In genomic region chr13:23763242-23763585, GRCm38 (mm10) we compare ENCODE assay signal across 8 mouse cellular contexts. TPM values are rescaled to one million over a fixed set of nuclear protein-coding genes. Genes with fewer than 3 reads are reported as not detected.
DNase-seq lines count a peak whose midpoint lies in the region; ATAC-seq and TF ChIP-seq lines count a peak whose summit lies in the region.

No protein-coding gene starts in this region.

- no peaks in the 10 kb centered on the region for H3K36me3 ChIP-seq in heart, postnatal 0 days (replicated peaks; ENCODE audit: control insufficient read depth, insufficient read depth, low read length)
- no peaks in the 10 kb centered on the region for H3K36me3 ChIP-seq in hindbrain, embryonic 13.5 days
- no peaks in the 10 kb centered on the region for H3K36me3 ChIP-seq in midbrain, embryonic 13.5 days

- no peaks in the 10 kb centered on the region for H3K27me3 ChIP-seq in heart, postnatal 0 days (ENCODE audit: control insufficient read depth, insufficient read depth, low read length)
- no peaks in the 10 kb centered on the region for H3K27me3 ChIP-seq in hindbrain, embryonic 13.5 days
- H3K27me3 ChIP-seq in midbrain, embryonic 13.5 days: no peaks in the 10 kb centered on the region

- no peak for ATAC-seq in heart, postnatal 0 days (ENCODE audit: insufficient read depth, low read depth)
- no peak for ATAC-seq in hindbrain, embryonic 13.5 days (ENCODE audit: low FRiP score)
- ATAC-seq in midbrain, embryonic 13.5 days: no peak

- 2% methylated on average over 10 of the region's 10 CpGs for WGBS in heart, postnatal 0 days
- 2% methylated on average over 10 of the region's 10 CpGs for WGBS in bone marrow, adult 2 months
- 0% methylated on average over 10 of the region's 10 CpGs for WGBS in hindbrain, embryonic 13.5 days
- WGBS in midbrain, embryonic 13.5 days: 1% methylated on average over 10 of the region's 10 CpGs

- no peak for TF ChIP-seq POLR2A in bone marrow, adult 2 months (IDR thresholded peaks at IDR 0.05; ENCODE audit: borderline replicate concordance, control insufficient read depth, low read depth, low read length)

- TF ChIP-seq CTCF in heart, postnatal 0 days (IDR thresholded peaks at IDR 0.05; ENCODE audit: low read depth): no peak
- TF ChIP-seq CTCF in bone marrow, adult 2 months (IDR thresholded peaks at IDR 0.05; ENCODE audit: control insufficient read depth, insufficient read depth, low read length): no peak

- H3K4me1 ChIP-seq in heart, postnatal 0 days (ENCODE audit: control insufficient read depth, insufficient read depth): peaks cover 22% of the 10 kb centered on the region
- H3K4me1 ChIP-seq in bone marrow, adult 2 months (ENCODE audit: control insufficient read depth, insufficient read depth, low read length): no peaks in the 10 kb centered on the region
- peaks cover 28% of the 10 kb centered on the region for H3K4me1 ChIP-seq in hindbrain, embryonic 13.5 days (replicated peaks)
- peaks cover 30% of the 10 kb centered on the region for H3K4me1 ChIP-seq in midbrain, embryonic 13.5 days (replicated peaks)

- no peaks in the 10 kb centered on the region for H3K9me3 ChIP-seq in heart, postnatal 0 days (replicated peaks; ENCODE audit: control insufficient read depth, low read length)
- H3K9me3 ChIP-seq in hindbrain, embryonic 13.5 days: no peaks in the 10 kb centered on the region
- H3K9me3 ChIP-seq in midbrain, embryonic 13.5 days: no peaks in the 10 kb centered on the region

- DNase-seq in heart, postnatal 0 days (ENCODE audit: low spot score): no peak
- DNase-seq in heart, postnatal 4 days: no peak
- no peak for DNase-seq in cerebellum, adult 11 months
- DNase-seq in ovary, adult 18-20 months (ENCODE audit: low spot score): no peak
- no peak for DNase-seq in frontal cortex, postnatal 10 days (ENCODE audit: low spot score in 2 of 2)

- peak overlapping the region; percentile 95 for H3K27ac ChIP-seq in heart, postnatal 0 days (ENCODE audit: low read depth)
- H3K27ac ChIP-seq in bone marrow, adult 2 months (ENCODE audit: control insufficient read depth, insufficient read depth, low read depth, low read length, poor library complexity): peak overlapping the region; percentile 75
- H3K27ac ChIP-seq in hindbrain, embryonic 13.5 days: peak overlapping the region; percentile 89
- H3K27ac ChIP-seq in midbrain, embryonic 13.5 days: peak overlapping the region; percentile 85

- TF ChIP-seq EP300 in heart, postnatal 0 days (IDR thresholded peaks at IDR 0.05; ENCODE audit: low read depth): no peak

- peak overlapping the region; percentile 48 for H3K4me3 ChIP-seq in heart, postnatal 0 days (ENCODE audit: low read depth, low read length)
- peak overlapping the region; percentile 33 for H3K4me3 ChIP-seq in bone marrow, adult 2 months (replicated peaks; ENCODE audit: control insufficient read depth, low read depth, low read length)
- H3K4me3 ChIP-seq in hindbrain, embryonic 13.5 days: peak overlapping the region; percentile 53
- H3K4me3 ChIP-seq in midbrain, embryonic 13.5 days (replicated peaks): peak overlapping the region; percentile 59

- H3K4me2 ChIP-seq in heart, postnatal 0 days (ENCODE audit: low read depth, low read length): peak overlapping the region; percentile 71
- H3K4me2 ChIP-seq in hindbrain, embryonic 13.5 days: peak overlapping the region; percentile 94
- peak overlapping the region; percentile 87 for H3K4me2 ChIP-seq in midbrain, embryonic 13.5 days (replicated peaks)

- H3K9ac ChIP-seq in heart, postnatal 0 days (replicated peaks; ENCODE audit: low read depth, low read length): peak overlapping the region; percentile 66; the same call in 1 of the 2 replicates
- no peak overlapping the region; the same call in 1 of the 2 replicates for H3K9ac ChIP-seq in hindbrain, embryonic 13.5 days
- 0 out of 2 replicates have a peak overlapping the region, but pooled peaks have one; percentile 11 for H3K9ac ChIP-seq in midbrain, embryonic 13.5 days (replicated peaks)

RNA-seq across cellular contexts. Expression of gene Hist1h1a, which starts 0.3 kb away (rescaled TPM):
- 261 and 272 TPM in 2 replicates for total RNA-seq in heart, postnatal 0 days (2014; rRNA removed; ENCODE audit: low replicate concordance)
- polyA plus RNA-seq in heart, postnatal 0 days (2015; fragmentation: Nextera tagmentation; extraction: Ambion mirVana): 0.81 and 0.82 TPM in 2 replicates
- 100 to 1,000 TPM; 219 to 236 TPM for total RNA-seq in heart, postnatal 4 days (2021)
- 38.3 and 41.6 TPM in 2 replicates for polyA plus RNA-seq in bone marrow, adult 2 months (2011; ENCODE audit: insufficient read depth, insufficient read length, low replicate concordance, missing spikeins)
- polyA plus RNA-seq in hindbrain, embryonic 13.5 days (2015; fragmentation: Nextera tagmentation; extraction: Ambion mirVana): 0.56 and 1.2 TPM in 2 replicates
- 1.6 and 2.2 TPM in 2 replicates for polyA plus RNA-seq in midbrain, embryonic 13.5 days (2015; fragmentation: Nextera tagmentation; extraction: Ambion mirVana)

RNA-seq across cellular contexts. Expression of gene Hist1h3a, which starts 1.0 kb away (rescaled TPM):
- 1,794 and 2,478 TPM in 2 replicates for total RNA-seq in heart, postnatal 0 days (2014; rRNA removed; ENCODE audit: low replicate concordance)
- polyA plus RNA-seq in heart, postnatal 0 days (2015; fragmentation: Nextera tagmentation; extraction: Ambion mirVana): 1.4 and 1.7 TPM in 2 replicates
- total RNA-seq in heart, postnatal 4 days (2021): 100 to 1,000 TPM; 440 to 473 TPM
- 11.4 and 30.9 TPM in 2 replicates for polyA plus RNA-seq in bone marrow, adult 2 months (2011; ENCODE audit: insufficient read depth, insufficient read length, low replicate concordance, missing spikeins)
- polyA plus RNA-seq in hindbrain, embryonic 13.5 days (2015; fragmentation: Nextera tagmentation; extraction: Ambion mirVana): 1.9 and 2.5 TPM in 2 replicates
- polyA plus RNA-seq in midbrain, embryonic 13.5 days (2015; fragmentation: Nextera tagmentation; extraction: Ambion mirVana): 1.4 and 3.3 TPM in 2 replicates

RNA-seq across cellular contexts. Expression of gene Hist1h4a, which starts 2.2 kb away (rescaled TPM):
- total RNA-seq in heart, postnatal 0 days (2014; rRNA removed; ENCODE audit: low replicate concordance): 794 and 986 TPM in 2 replicates
- 0.49 and 0.82 TPM in 2 replicates for polyA plus RNA-seq in heart, postnatal 0 days (2015; fragmentation: Nextera tagmentation; extraction: Ambion mirVana)
- 100 to 1,000 TPM; 433 to 442 TPM for total RNA-seq in heart, postnatal 4 days (2021)
- 62.7 and 98.3 TPM in 2 replicates for polyA plus RNA-seq in bone marrow, adult 2 months (2011; ENCODE audit: insufficient read depth, insufficient read length, low replicate concordance, missing spikeins)
- polyA plus RNA-seq in hindbrain, embryonic 13.5 days (2015; fragmentation: Nextera tagmentation; extraction: Ambion mirVana): not detected in 2 replicates
- 0.44 and 0.57 TPM in 2 replicates for polyA plus RNA-seq in midbrain, embryonic 13.5 days (2015; fragmentation: Nextera tagmentation; extraction: Ambion mirVana)

RNA-seq across cellular contexts. Expression of gene Hist1h4b, which starts 6.4 kb away (rescaled TPM):
- total RNA-seq in heart, postnatal 0 days (2014; rRNA removed; ENCODE audit: low replicate concordance): 252 and 267 TPM in 2 replicates
- 0.46 and 0.60 TPM in 2 replicates for polyA plus RNA-seq in heart, postnatal 0 days (2015; fragmentation: Nextera tagmentation; extraction: Ambion mirVana)
- total RNA-seq in heart, postnatal 4 days (2021): 100 to 1,000 TPM; 312 to 320 TPM
- 275 and 281 TPM in 2 replicates for polyA plus RNA-seq in bone marrow, adult 2 months (2011; ENCODE audit: insufficient read depth, insufficient read length, low replicate concordance, missing spikeins)
- 1.4 TPM in 1 of 2 replicates, not detected in the other for polyA plus RNA-seq in hindbrain, embryonic 13.5 days (2015; fragmentation: Nextera tagmentation; extraction: Ambion mirVana)
- 4.6 and 5.2 TPM in 2 replicates for polyA plus RNA-seq in midbrain, embryonic 13.5 days (2015; fragmentation: Nextera tagmentation; extraction: Ambion mirVana)

RNA-seq across cellular contexts. Expression of gene Trim38, which starts 6.5 kb away (rescaled TPM):
- not detected in 2 replicates for total RNA-seq in heart, postnatal 0 days (2014; rRNA removed; ENCODE audit: low replicate concordance)
- 0.08 and 0.10 TPM in 2 replicates for polyA plus RNA-seq in heart, postnatal 0 days (2015; fragmentation: Nextera tagmentation; extraction: Ambion mirVana)
- total RNA-seq in heart, postnatal 4 days (2021): not detected
- polyA plus RNA-seq in bone marrow, adult 2 months (2011; ENCODE audit: insufficient read depth, insufficient read length, low replicate concordance, missing spikeins): not detected in 2 replicates
- polyA plus RNA-seq in hindbrain, embryonic 13.5 days (2015; fragmentation: Nextera tagmentation; extraction: Ambion mirVana): not detected in 2 replicates
- polyA plus RNA-seq in midbrain, embryonic 13.5 days (2015; fragmentation: Nextera tagmentation; extraction: Ambion mirVana): 0.15 TPM in 1 of 2 replicates, not detected in the other

Comparison
In these comparisons a context has a peak if more than half of its experiments do, and no peak if none do; other contexts are left out.
1. RNA of gene Hist1h1a, which starts 0.3 kb away (polyA plus RNA-seq): 38.3 to 41.6 TPM in bone marrow, adult 2 months; 1.6 to 2.2 TPM in midbrain, embryonic 13.5 days, 0.56 to 1.2 TPM in hindbrain, embryonic 13.5 days and 0.81 to 0.82 TPM in heart, postnatal 0 days; every median in the first group is over 10 times any median in the second.
2. RNA of gene Hist1h4a, which starts 2.2 kb away (polyA plus RNA-seq): 62.7 to 98.3 TPM in bone marrow, adult 2 months; 0.44 to 0.57 TPM in midbrain, embryonic 13.5 days, 0.49 to 0.82 TPM in heart, postnatal 0 days and not detected in hindbrain, embryonic 13.5 days; every median in the first group is over 10 times any median in the second.
3. Peak in every context shown above with its lines, with median percentiles within 50 percentile points of each other: H3K27ac ChIP-seq, H3K4me2 ChIP-seq and H3K4me3 ChIP-seq.